Mouse (Mus musculus) common myeloid progenitor, adult 5-6 weeks (primary cell): Measurements from ENCODE around the gene Gm9922. TPM values are rescaled to one million over a fixed set of nuclear protein-coding genes. Genes with fewer than 3 reads are reported as not detected.

Source experiments
- ATAC-seq: replicated peaks from 2 replicates; pipeline ENCODE4 v1.8.0; 2016; ENCODE audit warnings: low read depth, mild to moderate bottlenecking, moderate TSS enrichment, inconsistent platforms; ENCODE audit not compliant: poor library complexity, severe bottlenecking
- total RNA-seq: library from RNA; stranded (forward); fragments of 200-1000, 187-1606 nt; gene quantifications from 2 replicates; pipeline ENCODE4 v1.2.3, GENCODE M21; 2017

The Gm9922 gene
- total RNA-seq = not detected in 2 replicates

DNA sequence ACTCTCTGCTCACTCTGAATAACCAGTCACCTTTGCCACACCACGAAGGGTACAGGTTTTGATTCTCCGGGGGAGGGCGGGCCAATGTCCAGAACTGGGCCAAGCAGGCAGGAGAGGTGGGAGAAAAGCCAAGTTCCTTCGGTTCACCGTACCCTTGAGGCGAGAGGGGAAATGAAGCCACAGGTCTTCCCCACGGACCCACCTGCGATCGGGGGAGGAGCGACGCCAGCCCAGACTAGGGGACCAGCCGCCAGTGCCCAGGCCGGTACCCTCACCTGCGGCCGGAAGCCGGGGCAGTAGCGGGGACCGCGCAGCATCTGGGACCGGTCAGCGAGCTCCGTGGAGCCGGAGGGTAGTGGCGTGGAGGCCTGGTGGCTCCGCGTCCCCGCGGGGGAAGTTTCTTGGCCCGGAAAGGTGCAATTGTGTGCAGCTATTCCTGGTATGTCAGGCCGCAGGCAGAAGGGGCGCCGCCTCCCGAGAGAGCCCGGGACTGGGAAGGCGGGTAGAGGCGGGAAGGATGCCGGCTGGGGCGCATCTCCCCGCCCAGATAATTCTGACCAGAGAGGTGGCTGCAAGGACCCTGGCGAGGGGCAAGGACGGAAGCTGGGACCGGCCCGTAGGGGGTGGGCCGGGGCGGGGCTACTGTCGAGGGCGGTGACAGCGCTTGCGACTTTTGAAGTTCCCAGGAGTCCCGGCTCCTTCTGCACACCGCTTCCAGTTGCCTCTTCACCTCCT lies at the start of gene Gm9922, which contains the start of gene Lmo7:
TSS of gene Gm9922 (minus strand) at position 578 of the 735 bp plus-strand sequence.
TSS of gene Lmo7 (plus strand) at position 721 of the 735 bp plus-strand sequence.
- peak; percentile 67 for ATAC-seq

DNA sequence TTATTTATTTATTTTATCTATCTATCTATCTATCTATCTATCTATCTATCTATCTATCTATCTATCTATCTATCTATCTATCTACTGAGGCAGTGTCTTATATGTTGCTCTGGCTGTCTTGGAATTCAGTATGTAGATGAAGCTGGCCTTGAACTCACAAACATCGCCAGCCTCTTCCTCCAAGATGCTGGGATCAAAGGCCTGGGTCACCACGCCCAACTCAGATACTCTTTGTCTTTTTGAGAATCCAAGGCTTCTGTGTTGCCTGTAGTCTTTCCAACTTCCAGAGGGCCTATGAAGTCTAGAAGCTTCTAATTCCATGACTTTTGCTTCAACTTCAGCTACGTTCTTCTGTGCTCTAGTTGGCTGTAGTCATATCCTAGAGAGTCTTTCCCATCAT lies 48.8 kb upstream of the Gm9922 start:
- ATAC-seq = no peak

- no peak for ATAC-seq
Measured at GRCm38 (mm10) chr14:101777129-101777493, 47.5 kb upstream of the Gm9922 start.

GRCm38 (mm10) chr14:101776296-101777128 lies 46.9 kb upstream of the Gm9922 start:
- ATAC-seq = no peak

- ATAC-seq = peak; percentile 60; the same call in 1 of the 2 replicates
Measured at GRCm38 (mm10) chr14:101774631-101775030, 45.0 kb upstream of the Gm9922 start.

- no peak for ATAC-seq
Measured at GRCm38 (mm10) chr14:101771756-101772155, 42.1 kb upstream of the Gm9922 start.

GRCm38 (mm10) chr14:101771336-101771735 lies 41.7 kb upstream of the Gm9922 start:
- no peak for ATAC-seq

GRCm38 (mm10) chr14:101763762-101764295 lies 34.2 kb upstream of the Gm9922 start:
- ATAC-seq = no peak

DNA sequence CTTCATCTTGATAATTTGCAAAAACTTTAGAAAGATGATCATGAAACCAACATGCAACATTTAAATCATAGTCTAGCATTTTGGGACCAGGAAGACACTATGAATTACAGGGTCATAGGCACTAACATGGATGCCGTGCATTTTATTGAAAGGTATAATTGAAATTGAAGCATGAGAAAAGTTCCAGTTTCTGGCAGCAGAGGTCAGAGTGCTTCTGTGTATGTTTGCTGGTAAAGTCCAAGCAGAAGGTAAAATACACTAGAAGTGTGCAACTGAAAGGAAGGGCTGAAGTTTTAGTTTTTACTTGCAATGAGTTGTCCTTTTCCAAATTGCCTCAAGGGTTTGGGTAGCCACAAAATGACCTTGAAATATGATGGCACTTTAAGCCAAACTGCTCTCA lies 32.7 kb upstream of the Gm9922 start:
- peak; percentile 68; the same call in 1 of the 2 replicates for ATAC-seq

GRCm38 (mm10) chr14:101755425-101755824 lies 25.8 kb upstream of the Gm9922 start:
- no peak for ATAC-seq

DNA sequence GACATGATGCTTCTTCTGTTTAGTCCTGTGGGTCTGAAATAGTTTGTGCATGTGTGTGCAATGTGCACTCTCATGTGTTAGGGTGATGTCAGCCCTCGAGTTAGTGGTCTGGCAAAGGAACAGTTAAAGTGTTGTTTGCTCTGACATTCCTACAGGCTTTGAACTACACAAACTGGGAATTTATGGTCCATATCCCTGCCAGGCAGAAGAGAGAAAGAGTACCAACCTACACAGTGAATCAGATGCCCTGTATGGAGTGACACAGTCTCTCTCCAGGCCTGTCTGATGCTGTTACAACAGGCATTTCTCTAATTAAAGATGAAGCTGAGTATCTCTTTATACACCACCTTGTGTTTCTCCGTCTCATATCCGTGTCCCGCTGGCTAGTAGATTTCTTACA lies 21.3 kb upstream of the Gm9922 start:
- no peak for ATAC-seq

DNA sequence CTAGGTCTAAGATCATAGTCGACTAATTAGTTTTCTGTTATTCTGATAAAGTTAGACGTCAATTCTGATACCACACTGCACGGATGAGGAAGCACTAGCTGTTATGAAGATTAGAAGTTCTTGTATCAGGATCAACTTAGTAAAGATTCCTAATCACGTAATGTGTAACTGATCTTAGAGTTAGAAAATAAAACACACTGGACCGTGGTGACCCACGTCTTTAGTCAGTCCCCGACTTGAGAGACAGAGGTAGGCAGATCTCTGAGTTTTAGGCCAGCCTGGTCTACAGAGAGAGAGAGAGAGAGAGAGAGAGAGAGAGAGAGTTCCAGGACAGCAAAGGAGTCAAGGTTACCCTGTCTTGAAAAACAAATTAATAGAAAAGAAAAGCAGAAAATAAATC lies 18.8 kb upstream of the Gm9922 start:
- no peak for ATAC-seq

GRCm38 (mm10) chr14:101747811-101748210 lies 18.2 kb upstream of the Gm9922 start:
- no peak for ATAC-seq

DNA sequence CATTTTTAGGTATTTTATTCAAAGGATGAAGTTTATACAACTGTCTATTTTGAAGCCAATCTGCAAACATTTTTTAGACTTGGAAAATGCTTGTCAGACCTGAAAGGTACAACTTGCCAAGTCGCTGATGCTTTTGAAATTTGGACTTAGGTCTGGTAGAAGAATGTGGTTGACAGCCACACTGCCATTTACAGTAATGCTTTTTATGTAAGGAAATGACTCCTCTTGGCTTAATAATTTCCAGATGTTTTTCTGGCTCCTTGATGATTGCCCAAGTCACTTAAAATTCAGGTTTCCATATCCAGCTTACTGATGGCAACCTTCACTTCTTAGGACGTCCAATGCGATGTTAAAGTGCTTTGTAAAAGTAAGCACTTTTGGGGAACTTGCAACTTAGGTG lies 17.0 kb upstream of the Gm9922 start:
- no peak for ATAC-seq

DNA sequence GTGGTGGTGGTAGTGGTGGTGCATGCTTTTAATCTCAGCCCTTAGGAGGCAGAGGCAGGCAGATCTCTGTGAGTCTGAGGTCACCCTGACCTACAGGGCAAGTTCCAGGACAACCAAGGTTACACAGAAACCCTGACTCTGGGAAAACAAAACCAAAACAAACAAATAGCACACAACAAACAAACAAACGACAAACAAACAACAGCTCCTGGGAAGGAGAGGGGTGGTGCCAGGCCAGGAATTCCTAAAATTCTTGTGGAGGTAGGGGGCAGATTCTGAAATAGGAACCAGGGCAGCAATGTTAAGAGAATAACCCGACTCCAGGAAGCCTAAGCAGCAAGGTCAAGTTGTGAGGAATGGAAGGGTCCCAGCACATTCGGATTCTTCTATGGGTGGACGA lies 7.9 kb upstream of the Gm9922 start:
- ATAC-seq = no peak

DNA sequence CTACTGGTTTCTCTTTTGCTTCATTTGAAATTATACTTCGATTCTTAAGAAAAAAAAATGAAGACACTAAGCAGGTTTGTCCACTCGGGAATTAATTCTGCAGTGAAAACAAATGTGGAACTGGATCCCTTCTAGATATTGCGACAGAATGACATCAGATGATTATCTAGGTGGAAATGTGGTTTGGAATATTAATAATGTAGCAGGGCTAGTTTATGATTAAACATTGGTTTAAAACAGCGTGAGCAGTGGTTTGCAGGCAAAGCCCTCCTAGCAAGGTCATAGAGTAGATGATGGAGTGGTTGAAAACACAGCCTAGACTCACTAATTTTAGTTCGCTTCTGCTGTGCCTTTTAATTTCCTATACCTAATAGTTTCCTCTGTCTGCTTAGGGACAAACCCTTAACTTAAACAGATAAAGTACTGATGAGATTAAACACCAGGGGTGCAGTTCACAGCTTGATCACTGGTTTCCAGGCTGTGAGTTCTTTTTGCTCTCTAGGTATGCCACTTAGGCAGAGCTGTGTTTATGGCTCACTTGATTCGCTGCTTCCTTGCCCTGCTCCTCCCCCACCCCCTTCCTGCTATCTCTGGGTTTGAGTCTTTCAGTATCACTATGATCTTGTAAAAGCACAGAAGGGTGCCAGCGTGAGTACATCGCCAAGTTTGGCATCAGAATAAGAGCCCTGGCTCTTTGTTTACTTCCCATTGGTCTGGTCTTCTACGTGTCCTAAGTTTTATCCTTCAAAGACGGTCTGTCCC lies 4.1 kb upstream of the Gm9922 start:
- ATAC-seq = no peak

DNA sequence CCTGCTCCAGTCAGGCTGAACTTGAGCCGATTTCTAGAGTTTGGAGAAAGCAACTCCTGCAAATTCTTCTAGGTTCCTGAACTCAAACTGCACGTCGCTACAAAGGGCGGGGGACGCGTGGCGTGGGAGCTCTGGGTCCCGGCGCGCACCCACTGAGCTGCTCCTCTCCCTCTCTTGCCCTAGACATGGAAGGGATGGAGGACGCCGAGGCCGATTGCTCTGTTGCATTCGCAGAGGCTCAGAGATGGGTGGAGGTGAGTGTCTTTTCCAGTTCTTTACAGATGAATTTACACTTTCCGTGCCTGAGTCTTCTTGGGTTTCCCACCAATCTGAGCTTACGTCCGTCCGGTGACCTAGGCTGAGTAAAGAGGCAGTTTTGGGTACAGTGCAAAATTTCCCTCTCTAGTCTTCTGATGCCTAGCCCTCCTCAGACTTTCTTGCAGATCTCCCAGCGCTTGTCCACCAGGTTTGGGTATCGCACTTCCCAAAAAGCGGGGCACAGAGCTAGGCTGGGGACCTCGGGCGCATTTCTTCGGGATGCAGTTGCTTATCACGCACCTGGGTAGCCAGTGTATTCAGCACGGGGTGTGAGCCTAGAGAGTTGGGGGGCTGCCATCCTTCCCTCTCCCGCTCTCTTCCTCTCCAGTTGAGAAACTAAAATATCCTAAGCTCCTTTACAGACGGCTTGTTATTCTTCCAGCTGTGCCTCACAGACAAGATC lies 518 bp upstream of the Gm9922 start:
- ATAC-seq = peak; percentile 46

- ATAC-seq = no peak
Measured at GRCm38 (mm10) chr14:101714414-101714813, 15.2 kb downstream of the Gm9922 start.

GRCm38 (mm10) chr14:101707088-101707487 lies 22.5 kb downstream of the Gm9922 start:
- ATAC-seq = no peak

DNA sequence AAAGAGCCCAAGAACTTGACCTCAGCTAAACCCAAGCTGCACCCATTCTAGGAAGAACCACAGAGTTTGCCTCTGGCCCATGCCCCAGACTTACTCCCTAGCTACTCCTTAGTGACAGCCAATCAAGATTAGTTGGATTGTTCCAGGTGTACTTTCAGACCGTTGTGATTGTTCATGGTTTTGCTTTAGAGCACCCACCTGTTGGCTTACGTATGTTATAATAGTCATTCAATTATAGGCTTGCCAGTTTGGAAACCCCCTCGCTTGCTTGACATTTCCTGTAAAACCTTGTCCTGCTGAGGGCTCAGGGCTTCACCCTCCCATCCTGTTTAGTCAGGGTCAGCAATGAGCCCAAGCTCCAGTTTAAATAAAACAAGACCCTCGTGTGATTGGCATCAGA lies 25.1 kb downstream of the Gm9922 start:
- no peak for ATAC-seq
